Mouse (Mus musculus) central nervous system, embryonic 18 days (tissue): ENCODE data around the gene Fam213b. TPM values are rescaled to one million over a fixed set of nuclear protein-coding genes. Genes with fewer than 3 reads are reported as not detected.

ENCODE experiments used
- polyA plus RNA-seq: library from polyadenylated mRNA; depleted of rRNA; stranded (reverse); fragments of >200 nt; gene quantifications from 2 replicates; pipeline ENCODE4 v1.2.3, GENCODE M21; 2012; rRNA removed

The Fam213b gene
- 47.5 and 52.7 TPM in 2 replicates for polyA plus RNA-seq

DNA sequence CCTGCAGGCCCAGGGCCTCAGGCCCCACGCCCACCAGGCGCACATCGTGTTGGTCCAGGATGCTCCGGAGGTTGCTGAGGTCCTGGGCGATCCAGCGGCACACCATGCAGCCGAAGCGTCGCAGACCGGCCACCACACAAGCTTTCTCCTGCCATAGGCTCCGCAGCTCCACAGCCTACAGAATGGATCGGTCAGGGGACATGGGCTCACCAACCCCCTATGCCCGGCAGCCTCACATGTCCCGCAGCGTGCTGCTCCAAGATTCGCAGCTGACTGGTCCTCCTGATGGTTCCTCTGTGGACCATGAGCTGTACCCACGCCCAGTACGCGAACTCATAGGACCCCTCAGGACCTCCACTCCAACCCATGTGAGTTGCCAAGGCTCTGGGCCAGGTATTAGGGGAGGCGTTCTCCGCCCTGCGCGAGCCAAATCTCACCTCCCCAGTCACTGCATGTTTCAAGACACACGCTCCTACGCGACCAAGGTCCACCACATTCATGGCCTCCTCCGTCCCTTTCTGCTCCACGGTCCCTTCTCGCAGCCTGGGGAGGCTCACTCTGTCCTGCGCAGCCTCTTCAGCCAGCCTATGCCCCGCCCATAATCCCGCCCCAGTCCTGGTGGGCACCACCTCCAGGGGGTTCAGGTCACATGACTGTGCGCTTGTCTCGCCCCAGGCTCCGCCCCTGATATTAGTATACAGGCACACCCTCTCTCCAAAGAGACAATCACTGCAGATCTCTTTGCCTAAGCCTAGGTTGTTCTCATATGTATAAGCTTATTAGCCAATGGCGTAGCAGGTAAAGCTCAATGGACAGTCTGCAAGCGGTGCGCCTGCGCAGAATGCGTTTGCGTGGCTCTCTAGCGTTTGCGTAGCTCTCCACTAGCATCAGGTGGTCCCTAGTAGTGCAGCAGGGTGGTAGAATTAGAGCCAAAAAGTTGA is at the start of gene Fam213b:
Fam213b (minus strand) TSS at position 630 of the 941 bp plus-strand sequence.

DNA sequence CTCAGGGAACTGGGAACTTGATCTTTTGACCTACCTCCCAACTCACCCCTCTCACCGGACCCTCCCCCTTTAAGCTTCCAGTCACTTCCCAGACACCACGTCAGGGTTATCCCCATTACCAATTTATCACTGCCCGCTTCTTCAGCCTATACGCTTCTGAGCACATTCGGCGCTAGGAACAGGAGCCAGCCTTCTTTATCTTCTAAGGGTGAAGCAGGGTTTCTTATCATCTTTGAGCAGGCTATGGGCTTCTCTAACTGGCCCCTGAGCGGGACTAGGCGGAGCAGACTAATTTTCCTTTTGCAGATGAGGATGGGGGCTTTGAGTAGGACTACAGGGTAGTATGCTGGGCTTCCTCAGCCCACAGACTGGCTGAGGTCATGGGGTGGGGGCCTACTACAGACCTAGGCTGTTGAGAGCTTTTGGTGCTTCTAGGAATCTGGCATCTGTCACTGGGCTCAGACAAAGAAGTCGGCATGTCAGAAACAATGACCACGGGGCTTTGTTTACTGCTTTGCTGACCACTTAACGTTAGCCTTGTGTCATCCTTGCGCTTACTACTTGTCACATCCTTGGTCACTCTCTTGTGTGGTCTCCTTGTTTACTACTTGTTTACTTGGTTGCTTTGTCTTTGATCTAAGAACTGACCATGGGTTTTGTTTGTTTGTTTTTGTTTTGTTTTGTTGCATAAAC is 29.6 kb upstream of the Fam213b start, which contains the start of gene Tnfrsf14:
Tnfrsf14 (minus strand) TSS at position 169 of the 693 bp plus-strand sequence.

DNA sequence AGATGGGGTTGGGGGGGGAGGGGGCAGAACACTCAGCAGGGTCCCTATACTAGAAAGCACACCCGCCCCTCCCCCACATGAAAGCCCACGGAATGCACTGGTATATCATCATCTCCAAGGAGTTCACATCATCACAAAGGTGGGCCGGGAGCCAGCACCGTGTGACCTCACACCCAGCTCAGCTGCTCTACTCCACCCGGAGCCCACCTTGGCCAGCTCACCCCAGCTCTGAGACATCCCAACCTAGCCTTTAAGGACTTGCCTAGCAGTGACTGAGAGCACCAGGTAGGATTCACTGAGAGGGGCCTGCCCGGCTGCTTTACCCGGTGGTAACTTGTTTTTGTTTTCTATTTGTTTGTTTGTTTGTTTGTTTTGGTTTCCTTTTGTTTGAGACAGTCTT is 29.5 kb downstream of the Fam213b start, which contains the start of gene Mmel1:
Mmel1 (plus strand) TSS at position 146 of the 400 bp plus-strand sequence.

Other genes with a start within 250 kb of the Fam213b start
- not detected in 2 replicates for gene Actrt2, start 231.3 kb downstream of the Fam213b start, polyA plus RNA-seq
- 1.4 and 1.6 TPM in 2 replicates for gene Ttc34, start 61.7 kb downstream of the Fam213b start, polyA plus RNA-seq
- 0.62 and 0.79 TPM in 2 replicates for gene Mmel1, start 29.6 kb downstream of the Fam213b start, polyA plus RNA-seq
- gene Tnfrsf14, start 29.4 kb upstream of the Fam213b start, polyA plus RNA-seq: 0.58 and 0.60 TPM in 2 replicates
- gene Hes5, start 61.8 kb upstream of the Fam213b start, polyA plus RNA-seq: 65.2 and 66.5 TPM in 2 replicates
- 71.9 and 72.8 TPM in 2 replicates for gene Pank4, start 65.0 kb upstream of the Fam213b start, polyA plus RNA-seq
- 54.1 and 56.1 TPM in 2 replicates for gene Plch2, start 157.6 kb upstream of the Fam213b start, polyA plus RNA-seq
- gene Pex10, start 167.9 kb upstream of the Fam213b start, polyA plus RNA-seq: 20.4 and 21.9 TPM in 2 replicates
- gene Rer1, start 187.2 kb upstream of the Fam213b start, polyA plus RNA-seq: 99.7 and 106 TPM in 2 replicates
- gene Morn1, start 187.4 kb upstream of the Fam213b start, polyA plus RNA-seq: 8.4 and 9.8 TPM in 2 replicates